Mouse (Mus musculus) cerebellum, adult 2 months (tissue): ENCODE data around the gene Rnft1.

ENCODE experiments used
- CTCF ChIP-seq: fragments of 200-500 bp; IDR thresholded peaks from 2 replicates; pipeline ENCODE4 v1.5.1; 2011; ENCODE audit warnings: low read depth, mild to moderate bottlenecking, control low read depth, low read length, moderate library complexity, borderline replicate concordance; ENCODE audit not compliant: insufficient read depth
- POLR2A ChIP-seq: fragments of 200-500 bp; IDR thresholded peaks from 2 replicates; pipeline ENCODE4 v1.6.1; 2011; ENCODE audit warnings: low read length, control low read depth, borderline replicate concordance; ENCODE audit not compliant: insufficient read depth

DNA sequence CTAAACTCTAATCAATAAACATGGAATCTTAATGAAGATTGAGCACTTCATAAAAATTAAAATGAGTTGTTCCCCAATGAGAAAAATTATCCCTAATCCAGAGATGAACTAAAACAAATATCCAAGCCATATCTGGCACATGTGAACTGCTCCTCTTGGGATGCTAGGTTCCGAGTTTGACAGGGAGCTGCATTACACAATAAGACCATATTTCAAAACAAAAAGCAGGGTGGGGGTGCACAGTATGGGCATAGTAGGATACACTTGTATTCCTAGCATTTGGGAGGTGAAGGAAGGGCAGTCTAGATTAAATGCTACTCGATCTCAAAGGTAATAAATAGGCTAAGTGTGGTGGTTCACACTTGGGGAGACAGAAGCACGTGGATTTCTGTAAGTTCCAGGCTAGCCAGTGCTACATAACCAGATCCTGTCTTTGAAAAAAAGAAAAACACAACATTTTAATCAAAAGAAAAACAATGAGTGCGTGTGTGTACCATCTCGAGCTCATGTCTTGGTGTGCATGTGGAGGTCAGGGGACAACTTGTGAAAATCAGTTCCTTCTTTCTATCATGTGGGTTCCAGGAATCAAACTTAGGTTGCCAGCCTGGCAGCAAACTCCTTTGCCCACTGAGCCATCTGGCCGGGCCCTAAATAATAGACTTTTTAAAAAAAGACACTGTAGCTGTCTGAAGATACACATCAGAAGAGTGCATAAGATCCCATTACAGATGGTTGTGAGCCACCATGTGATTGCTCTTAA is 55.4 kb downstream of the Rnft1 start:
- TF ChIP-seq CTCF (no peak), POLR2A (no peak)
